Mouse (Mus musculus) intestine, embryonic 14.5 days (tissue): Measurements from ENCODE around the gene Hephl1. TPM values are rescaled to one million over a fixed set of nuclear protein-coding genes. Genes with fewer than 3 reads are reported as not detected.
A peak's percentile ranks its signal among the peaks of the same experiment; 100 is the strongest.

Experiments
- ATAC-seq: fragments of 200-750 bp; cut with Nextera tagmentation; replicated peaks from 2 replicates; pipeline ENCODE4 v1.8.0; 2017; ENCODE audit warnings: low read depth, moderate number of reproducible peaks, moderate TSS enrichment, moderate library complexity; ENCODE audit not compliant: low FRiP score, low TSS enrichment
- DNase-seq: peaks from one replicate; pipeline ENCODE4 v3.0.0-alpha.2; 2018; ENCODE audit warnings: low spot score
- H3K27ac ChIP-seq: fragments of 300-500 bp; sonication (generic); 2 replicates; pipeline ENCODE4 v1.5.1; 2014; ENCODE audit warnings: low read depth, mild to moderate bottlenecking, control low read depth
- H3K27me3 ChIP-seq: fragments of 300-500 bp; sonication (generic); replicated peaks from 2 replicates; pipeline ENCODE4 v1.6.1; 2014; ENCODE audit warnings: low read length, control low read depth; ENCODE audit not compliant: control insufficient read depth, insufficient read depth
- H3K36me3 ChIP-seq: fragments of 300-500 bp; sonication (generic); 2 replicates; pipeline ENCODE4 v1.6.1; 2014; ENCODE audit warnings: low read length, control low read depth; ENCODE audit not compliant: control insufficient read depth, insufficient read depth
- H3K4me1 ChIP-seq: fragments of 300-500 bp; sonication (generic); replicated peaks from 2 replicates; pipeline ENCODE4 v1.6.1; 2014; ENCODE audit warnings: low read length, control low read depth, mixed read lengths; ENCODE audit not compliant: control insufficient read depth, insufficient read depth
- H3K4me2 ChIP-seq: fragments of 300-500 bp; sonication (generic); 2 replicates; pipeline ENCODE4 v1.6.1; 2014; ENCODE audit warnings: low read length
- H3K4me3 ChIP-seq: fragments of 300-500 bp; sonication (generic); 2 replicates; pipeline ENCODE4 v1.5.1; 2014; ENCODE audit warnings: low read depth, low read length, control low read depth, mixed read lengths
- H3K9ac ChIP-seq: fragments of 300-500 bp; sonication (generic); 2 replicates; pipeline ENCODE4 v1.6.1; 2014; ENCODE audit warnings: mild to moderate bottlenecking, low read length
- H3K9me3 ChIP-seq: fragments of 300-500 bp; sonication (generic); 2 replicates; pipeline ENCODE4 v1.6.1; 2016; ENCODE audit warnings: low read length, control low read depth; ENCODE audit not compliant: control insufficient read depth
- WGBS: fragments of 180-500 bp; shearing (Covaris S2); extraction: QIAGEN DNeasy Blood & Tissue Kit; methylation state at CpG from one replicate; pipeline ENCODE4 v1.1.7; 2014; 5-methylcytosine and 5-hydroxymethylcytosine counted together
- polyA plus RNA-seq: library from polyadenylated mRNA; unstranded; fragments of >200 nt; fragmentation: Nextera tagmentation; extraction: Ambion mirVana; gene quantifications from 2 replicates; pipeline ENCODE4 v1.2.1, GENCODE M21; 2014

The Hephl1 gene
- polyA plus RNA-seq, result not detected in 2 replicates

- no peaks in the 10 kb centered on the region for H3K27me3 ChIP-seq
- H3K4me3 ChIP-seq, result no peak within 1 kb of the TSS
- H3K36me3 ChIP-seq, result no peaks in the 10 kb centered on the region
- no peak within 1 kb of the TSS for H3K4me2 ChIP-seq
- H3K27ac ChIP-seq, result no peak within 1 kb of the TSS
- H3K9me3 ChIP-seq, result no peaks in the 10 kb centered on the region
- H3K4me1 ChIP-seq, result no peaks in the 10 kb centered on the region
- WGBS, result 79% methylated on average over 5 of the region's 5 CpGs
- ATAC-seq (no peak), DNase-seq (no peak)
- no peak within 1 kb of the TSS for H3K9ac ChIP-seq
These were observed at the start of gene Hephl1 for GRCm38 (mm10) chr9:15112008-15112407. Gene Hephl1, minus strand, starts transcription at chr9:15112108.

GRCm38 (mm10) chr9:15149246-15149926 is 37.5 kb upstream of the Hephl1 start:
- ATAC-seq (no peak), DNase-seq (peak; percentile 23)
- Histone ChIP-seq H3K4me1 (no peaks in the 10 kb centered on the region), H3K4me3 (no peak overlapping the region), H3K27ac (no peak overlapping the region), H3K36me3 (no peaks in the 10 kb centered on the region), H3K9ac (no peak overlapping the region), H3K9me3 (no peaks in the 10 kb centered on the region), H3K4me2 (no peak overlapping the region), H3K27me3 (no peaks in the 10 kb centered on the region)
- 69% methylated on average over 6 of the region's 6 CpGs for whole genome bisulfite sequencing

GRCm38 (mm10) chr9:15140546-15140945 is 28.6 kb upstream of the Hephl1 start:
- DNase-seq (no peak), ATAC-seq (no peak)
- no peak overlapping the region for H3K4me3 ChIP-seq
- no peaks in the 10 kb centered on the region for H3K36me3 ChIP-seq
- WGBS, result 74% methylated on average over 1 of the region's 1 CpGs
- H3K9ac ChIP-seq, result no peak overlapping the region
- H3K4me1 ChIP-seq, result no peaks in the 10 kb centered on the region
- H3K27me3 ChIP-seq, result no peaks in the 10 kb centered on the region
- no peak overlapping the region for H3K4me2 ChIP-seq
- no peak overlapping the region for H3K27ac ChIP-seq
- H3K9me3 ChIP-seq, result no peaks in the 10 kb centered on the region

GRCm38 (mm10) chr9:15125897-15126296 is 14.0 kb upstream of the Hephl1 start:
- WGBS, result 88% methylated on average over 2 of the region's 2 CpGs
- Histone ChIP-seq H3K36me3 (no peaks in the 10 kb centered on the region), H3K4me3 (no peak overlapping the region), H3K4me1 (no peaks in the 10 kb centered on the region), H3K4me2 (no peak overlapping the region), H3K27ac (no peak overlapping the region), H3K27me3 (no peaks in the 10 kb centered on the region), H3K9ac (no peak overlapping the region), H3K9me3 (no peaks in the 10 kb centered on the region)
- DNase-seq, result no peak
- no peak for ATAC-seq

GRCm38 (mm10) chr9:15122431-15122830 is 10.5 kb upstream of the Hephl1 start:
- Histone ChIP-seq H3K36me3 (no peaks in the 10 kb centered on the region), H3K4me1 (no peaks in the 10 kb centered on the region), H3K27ac (no peak overlapping the region), H3K27me3 (no peaks in the 10 kb centered on the region), H3K9ac (no peak overlapping the region), H3K4me3 (no peak overlapping the region), H3K9me3 (no peaks in the 10 kb centered on the region), H3K4me2 (no peak overlapping the region)
- ATAC-seq (no peak), DNase-seq (no peak)
- WGBS, result 59% methylated on average over 3 of the region's 3 CpGs

- DNase-seq (no peak), ATAC-seq (no peak)
- no peak overlapping the region for H3K27ac ChIP-seq
- no peak overlapping the region for H3K4me2 ChIP-seq
- H3K4me1 ChIP-seq, result no peaks in the 10 kb centered on the region
- H3K9me3 ChIP-seq, result no peaks in the 10 kb centered on the region
- 50% methylated on average over 7 of the region's 7 CpGs for WGBS
- no peaks in the 10 kb centered on the region for H3K27me3 ChIP-seq
- no peaks in the 10 kb centered on the region for H3K36me3 ChIP-seq
- no peak overlapping the region for H3K4me3 ChIP-seq
- no peak overlapping the region for H3K9ac ChIP-seq
These were observed 9.0 kb upstream of the Hephl1 start for GRCm38 (mm10) chr9:15120841-15121358.

- Histone ChIP-seq H3K27me3 (no peaks in the 10 kb centered on the region), H3K4me3 (no peak overlapping the region), H3K27ac (no peak overlapping the region), H3K9me3 (no peaks in the 10 kb centered on the region), H3K4me2 (no peak overlapping the region), H3K4me1 (no peaks in the 10 kb centered on the region), H3K36me3 (no peaks in the 10 kb centered on the region), H3K9ac (no peak overlapping the region)
- no peak for ATAC-seq
- 52% methylated on average over 5 of the region's 5 CpGs for WGBS
- DNase-seq, result no peak
These were observed 8.3 kb upstream of the Hephl1 start for GRCm38 (mm10) chr9:15120209-15120608.

GRCm38 (mm10) chr9:15119515-15119914 is 7.6 kb upstream of the Hephl1 start:
- Histone ChIP-seq H3K4me3 (no peak overlapping the region), H3K9ac (no peak overlapping the region), H3K27ac (no peak overlapping the region), H3K4me1 (no peaks in the 10 kb centered on the region), H3K27me3 (no peaks in the 10 kb centered on the region), H3K36me3 (no peaks in the 10 kb centered on the region), H3K9me3 (no peaks in the 10 kb centered on the region), H3K4me2 (no peak overlapping the region)
- ATAC-seq, result no peak
- DNase-seq, result no peak
- WGBS, result 24% methylated on average over 1 of the region's 1 CpGs

- no peaks in the 10 kb centered on the region for H3K36me3 ChIP-seq
- H3K27ac ChIP-seq, result no peak overlapping the region
- no peaks in the 10 kb centered on the region for H3K4me1 ChIP-seq
- H3K4me3 ChIP-seq, result no peak overlapping the region
- no peak overlapping the region for H3K4me2 ChIP-seq
- H3K9me3 ChIP-seq, result no peaks in the 10 kb centered on the region
- 76% methylated on average over 2 of the region's 2 CpGs for WGBS
- ATAC-seq, result no peak
- no peaks in the 10 kb centered on the region for H3K27me3 ChIP-seq
- no peak for DNase-seq
- no peak overlapping the region for H3K9ac ChIP-seq
These were observed 4.3 kb upstream of the Hephl1 start for GRCm38 (mm10) chr9:15116165-15116564.
